Mouse (Mus musculus) NIH3T3 (cell line): ENCODE results near the gene Cnih1.
"Not testable (repeated sequence)": the region's sequence is repeated elsewhere in the genome, so short reads cannot be mapped to it uniquely, and the experiment has no call there.

Experiments
- DNase-seq: peaks from one replicate; pipeline ENCODE4 v3.0.0-alpha.2; 2012; ENCODE audit warnings: low read depth

Cnih1 gene

GRCm38 (mm10) chr14:46787787-46788504 is at the start of gene Cnih1:
Gene Cnih1 (minus strand): TSS chr14:46788411.
- peak; percentile 94 for DNase-seq

- DNase-seq = peak; percentile 50
Measured at GRCm38 (mm10) chr14:46832354-46833272, 44.4 kb upstream of the Cnih1 start.

GRCm38 (mm10) chr14:46831837-46832333 is 43.7 kb upstream of the Cnih1 start, which contains the start of gene Cgrrf1:
Gene Cgrrf1 (plus strand): TSS chr14:46832125.
- peak; percentile 97 for DNase-seq

- no peak for DNase-seq
Measured at GRCm38 (mm10) chr14:46831295-46831694, 43.1 kb upstream of the Cnih1 start.

- no peak for DNase-seq
Measured at GRCm38 (mm10) chr14:46827430-46827829, 39.2 kb upstream of the Cnih1 start.

- no peak for DNase-seq
Measured at GRCm38 (mm10) chr14:46823996-46824395, 35.8 kb upstream of the Cnih1 start.

GRCm38 (mm10) chr14:46821873-46822716 is 33.9 kb upstream of the Cnih1 start, which contains the start of gene Gmfb:
Gene Gmfb (minus strand): TSS chr14:46822242.
- DNase-seq = peak; percentile 94

- DNase-seq = peak; percentile 48
Measured at GRCm38 (mm10) chr14:46821271-46821872, 33.2 kb upstream of the Cnih1 start.

- DNase-seq = not testable (repeated sequence)
Measured at GRCm38 (mm10) chr14:46819961-46820360, 31.8 kb upstream of the Cnih1 start.

- no peak for DNase-seq
Measured at GRCm38 (mm10) chr14:46818743-46819142, 30.5 kb upstream of the Cnih1 start.

- DNase-seq = no peak
Measured at GRCm38 (mm10) chr14:46816916-46817622, 28.9 kb upstream of the Cnih1 start.

- DNase-seq = no peak
Measured at GRCm38 (mm10) chr14:46815640-46816039, 27.4 kb upstream of the Cnih1 start.

GRCm38 (mm10) chr14:46807927-46808326 is 19.7 kb upstream of the Cnih1 start:
- no peak for DNase-seq

- no peak for DNase-seq
Measured at GRCm38 (mm10) chr14:46806186-46806585, 18.0 kb upstream of the Cnih1 start.

- DNase-seq = no peak
Measured at GRCm38 (mm10) chr14:46803791-46804190, 15.6 kb upstream of the Cnih1 start.

- no peak for DNase-seq
Measured at GRCm38 (mm10) chr14:46803259-46803658, 15.0 kb upstream of the Cnih1 start.

- DNase-seq = no peak
Measured at GRCm38 (mm10) chr14:46800684-46801345, 12.6 kb upstream of the Cnih1 start.

- no peak for DNase-seq
Measured at GRCm38 (mm10) chr14:46794157-46794556, 5.9 kb upstream of the Cnih1 start.

GRCm38 (mm10) chr14:46790723-46791122 is 2.5 kb upstream of the Cnih1 start:
- DNase-seq = peak; percentile 42

GRCm38 (mm10) chr14:46790303-46790702 is 2.1 kb upstream of the Cnih1 start:
- DNase-seq = peak; percentile 52
